Mouse (Mus musculus) ovary, postnatal 14 days (tissue): Measurements from ENCODE around the gene Rxfp2.
A peak's percentile ranks its signal among the peaks of the same experiment; 100 is the strongest.

Source experiments
- DNase-seq: peaks from one replicate; pipeline ENCODE4 v3.0.0; 2022; ENCODE audit warnings: low spot score

Rxfp2 gene

GRCm38 (mm10) chr5:150115271-150116092, 97.0 kb downstream of the Rxfp2 start:
- no peak for DNase-seq

GRCm38 (mm10) chr5:150116216-150116905, 97.9 kb downstream of the Rxfp2 start:
- no peak for DNase-seq

- DNase-seq = no peak
These were observed 98.4 kb downstream of the Rxfp2 start for GRCm38 (mm10) chr5:150116906-150117216.

- no peak for DNase-seq
These were observed 99.6 kb downstream of the Rxfp2 start for GRCm38 (mm10) chr5:150118124-150118454.

GRCm38 (mm10) chr5:150118455-150119241, 100.2 kb downstream of the Rxfp2 start, which contains the start of gene Fry:
Gene Fry (plus strand): TSS chr5:150118645.
- peak; percentile 85 for DNase-seq

GRCm38 (mm10) chr5:150120676-150121075, 102.2 kb downstream of the Rxfp2 start:
- DNase-seq = no peak

- no peak for DNase-seq
These were observed 103.6 kb downstream of the Rxfp2 start for GRCm38 (mm10) chr5:150122095-150122494.

- no peak for DNase-seq
These were observed 104.1 kb downstream of the Rxfp2 start for GRCm38 (mm10) chr5:150122571-150122970.

GRCm38 (mm10) chr5:150125920-150126319, 107.4 kb downstream of the Rxfp2 start:
- no peak for DNase-seq

- DNase-seq = no peak
These were observed 110.0 kb downstream of the Rxfp2 start for GRCm38 (mm10) chr5:150128432-150128831.

- DNase-seq = no peak
These were observed 111.7 kb downstream of the Rxfp2 start for GRCm38 (mm10) chr5:150130144-150130543.

GRCm38 (mm10) chr5:150131166-150131565, 112.7 kb downstream of the Rxfp2 start:
- no peak for DNase-seq
